Mouse (Mus musculus) MEL (cell line): ENCODE measurements around the gene Gm11111. TPM values are rescaled to one million over a fixed set of nuclear protein-coding genes. Genes with fewer than 3 reads are reported as not detected.

ENCODE experiments used
- DNase-seq: peaks from one replicate; pipeline ENCODE4 v3.0.0; 2011; ENCODE audit warnings: low read depth, low spot score
- H3K27ac ChIP-seq: 2 replicates; pipeline ENCODE4 v1.5.1; 2012; ENCODE audit warnings: low read depth, mild to moderate bottlenecking, control low read depth, low read length, moderate library complexity; ENCODE audit not compliant: control insufficient read depth
- H3K27me3 ChIP-seq, 2 experiments: fragments of 150-350 bp in 1 of 2; sonication (generic) in 1 of 2; 2 replicates each; pipeline ENCODE4 v1.6.1; 2012; ENCODE audit warnings: low read length in 2 of 2, mild to moderate bottlenecking in 2 of 2, improper control_type of control experiment in 1 of 2, moderate library complexity in 1 of 2; ENCODE audit not compliant: insufficient read depth in 2 of 2, control insufficient read depth in 1 of 2
- H3K36me3 ChIP-seq, 2 experiments: 2 replicates each; pipeline ENCODE4 v1.6.1; 2012 to 2014; ENCODE audit warnings: low read length in 2 of 2, improper control_type of control experiment in 1 of 2, inconsistent platforms in 1 of 2, mild to moderate bottlenecking in 1 of 2; ENCODE audit not compliant: insufficient read depth in 2 of 2, control insufficient read depth in 1 of 2
- H3K4me1 ChIP-seq, 2 experiments: fragments of 150-350 bp in 1 of 2; sonication (generic) in 1 of 2; 2 replicates each; pipeline ENCODE4 v1.6.1; 2012; ENCODE audit warnings: low read length in 2 of 2, improper control_type of control experiment in 1 of 2, mild to moderate bottlenecking in 1 of 2; ENCODE audit not compliant: insufficient read depth in 2 of 2, control insufficient read depth in 1 of 2
- H3K4me3 ChIP-seq, 2 experiments: fragments of 150-350 bp in 1 of 2; sonication (generic) in 1 of 2; 2 replicates each; pipeline ENCODE4 v1.5.1; 2012; ENCODE audit warnings: low read depth in 2 of 2, low read length in 2 of 2, mild to moderate bottlenecking in 2 of 2, moderate library complexity in 2 of 2, control low read depth in 1 of 2, improper control_type of control experiment in 1 of 2; ENCODE audit not compliant: control insufficient read depth in 1 of 2, insufficient read depth in 1 of 2
- H3K79me2 ChIP-seq: 2 replicates; pipeline ENCODE4 v1.6.1; 2012; ENCODE audit warnings: mild to moderate bottlenecking, low read length, moderate library complexity; ENCODE audit not compliant: control insufficient read depth, poor library complexity, insufficient read depth
- H3K9ac ChIP-seq: 2 replicates; pipeline ENCODE4 v1.6.1; 2012; ENCODE audit warnings: low read depth, mild to moderate bottlenecking, control low read depth, low read length, moderate library complexity; ENCODE audit not compliant: control insufficient read depth, poor library complexity, severe bottlenecking
- H3K9me3 ChIP-seq: fragments of 150-350 bp; sonication (generic); replicated peaks from 2 replicates; pipeline ENCODE4 v1.6.1; 2012; ENCODE audit warnings: mild to moderate bottlenecking, low read length, improper control_type of control experiment, moderate library complexity; ENCODE audit not compliant: insufficient read depth
- BHLHE40 ChIP-seq: IDR thresholded peaks from 2 replicates; pipeline ENCODE4 v1.6.1; 2012; ENCODE audit warnings: low read depth, mild to moderate bottlenecking, inconsistent platforms, low read length, improper control_type of control experiment, borderline replicate concordance
- CHD2 ChIP-seq: IDR thresholded peaks from 2 replicates; pipeline ENCODE4 v1.6.1; 2011; ENCODE audit warnings: low read length, improper control_type of control experiment
- ELF1 ChIP-seq: IDR thresholded peaks from 2 replicates; pipeline ENCODE4 v1.6.1; 2014; ENCODE audit warnings: low read depth, mild to moderate bottlenecking, inconsistent platforms, low read length, improper control_type of control experiment, moderate library complexity
- EP300 ChIP-seq, 2 experiments: IDR thresholded peaks; 2 replicates each; pipeline ENCODE4 v1.6.1; 2011; ENCODE audit warnings: improper control_type of control experiment in 2 of 2, low read length in 2 of 2, low read depth in 1 of 2, mild to moderate bottlenecking in 1 of 2
- ETS1 ChIP-seq: IDR thresholded peaks from 2 replicates; pipeline ENCODE4 v1.6.1; 2012; ENCODE audit warnings: low read depth, mild to moderate bottlenecking, inconsistent platforms, low read length, improper control_type of control experiment, moderate library complexity
- HCFC1 ChIP-seq: IDR thresholded peaks from 2 replicates; pipeline ENCODE4 v1.6.1; 2012; ENCODE audit warnings: low read depth, mild to moderate bottlenecking, inconsistent platforms, low read length, improper control_type of control experiment, moderate library complexity
- MAFK ChIP-seq: IDR thresholded peaks from 2 replicates; pipeline ENCODE4 v1.6.1; 2011; ENCODE audit warnings: low read depth, mild to moderate bottlenecking, low read length, improper control_type of control experiment, borderline replicate concordance
- MAX ChIP-seq: IDR thresholded peaks from 2 replicates; pipeline ENCODE4 v1.6.1; 2011; ENCODE audit warnings: low read length, improper control_type of control experiment
- MAZ ChIP-seq: IDR thresholded peaks from 2 replicates; pipeline ENCODE4 v1.6.1; 2012; ENCODE audit warnings: low read depth, mild to moderate bottlenecking, inconsistent platforms, low read length, improper control_type of control experiment
- MEF2A ChIP-seq: IDR thresholded peaks from 2 replicates; pipeline ENCODE4 v1.6.1; 2014; ENCODE audit warnings: low read depth, mild to moderate bottlenecking, inconsistent platforms, low read length, improper control_type of control experiment; ENCODE audit not compliant: poor library complexity, insufficient replicate concordance, severe bottlenecking; ENCODE audit errors: extremely low read depth
- MYB ChIP-seq: IDR thresholded peaks from 2 replicates; pipeline ENCODE4 v1.6.1; 2011; ENCODE audit warnings: mild to moderate bottlenecking, low read depth, low read length, improper control_type of control experiment
- MYC ChIP-seq: IDR thresholded peaks from 2 replicates; pipeline ENCODE4 v1.6.1; 2011; ENCODE audit warnings: low read depth, mild to moderate bottlenecking, low read length, improper control_type of control experiment, moderate library complexity
- NELFE ChIP-seq: IDR thresholded peaks from 2 replicates; pipeline ENCODE4 v1.6.1; 2011; ENCODE audit warnings: low read depth, low read length, improper control_type of control experiment
- NRF1 ChIP-seq: IDR thresholded peaks from 2 replicates; pipeline ENCODE4 v1.6.1; 2014; ENCODE audit warnings: low read depth, mild to moderate bottlenecking, inconsistent platforms, low read length, improper control_type of control experiment, moderate library complexity; ENCODE audit not compliant: poor library complexity, insufficient read depth, severe bottlenecking
- POLR2AphosphoS5 ChIP-seq: IDR thresholded peaks from 2 replicates; pipeline ENCODE4 v1.6.1; 2012; ENCODE audit warnings: low read depth, borderline replicate concordance, mild to moderate bottlenecking, inconsistent platforms, low read length, moderate library complexity, mixed read lengths
- SIN3A ChIP-seq: IDR thresholded peaks from 2 replicates; pipeline ENCODE4 v1.6.1; 2012; ENCODE audit warnings: low read length, improper control_type of control experiment, inconsistent platforms
- SMC3 ChIP-seq: IDR thresholded peaks from 2 replicates; pipeline ENCODE4 v1.6.1; 2011; ENCODE audit warnings: low read depth, low read length, improper control_type of control experiment
- TAL1 ChIP-seq: IDR thresholded peaks from 2 replicates; pipeline ENCODE4 v1.6.1; 2012; ENCODE audit warnings: mild to moderate bottlenecking, inconsistent platforms, low read length, moderate library complexity, mixed read lengths
- UBTF ChIP-seq: IDR thresholded peaks from 2 replicates; pipeline ENCODE4 v1.6.1; 2012; ENCODE audit warnings: low read depth, mild to moderate bottlenecking, inconsistent platforms, low read length, improper control_type of control experiment, moderate library complexity, borderline replicate concordance; ENCODE audit not compliant: insufficient read depth
- ZC3H11A ChIP-seq: IDR thresholded peaks from 2 replicates; pipeline ENCODE4 v1.6.1; 2012; ENCODE audit warnings: low read depth, mild to moderate bottlenecking, inconsistent platforms, low read length, improper control_type of control experiment
- ZKSCAN1 ChIP-seq: IDR thresholded peaks from 2 replicates; pipeline ENCODE4 v1.6.1; 2012; ENCODE audit warnings: low read depth, mild to moderate bottlenecking, inconsistent platforms, low read length, improper control_type of control experiment, moderate library complexity
- ZMIZ1 ChIP-seq: IDR thresholded peaks from 2 replicates; pipeline ENCODE4 v1.6.1; 2012; ENCODE audit warnings: low read depth, mild to moderate bottlenecking, inconsistent platforms, low read length, improper control_type of control experiment, moderate library complexity
- polyA plus RNA-seq, 2 experiments: library from polyadenylated mRNA; stranded (reverse) in 1 of 2; unstranded in 1 of 2; fragments of >175 nt in 1 of 2; fragments of >200 nt in 1 of 2; gene quantifications; 2 replicates each; pipeline versions ENCODE4 v1.2.1 to v1.2.4; 2012; ENCODE audit warnings: low replicate concordance in 2 of 2, low read depth in 1 of 2; ENCODE audit not compliant: insufficient read length in 2 of 2, insufficient read depth in 1 of 2, missing spikeins in 1 of 2
- total RNA-seq: library from RNA; depleted of rRNA; stranded (reverse); fragments of 300-350 nt; gene quantifications from 2 replicates; pipeline ENCODE4 v1.2.3, GENCODE M21; 2012

The Gm11111 gene
- total and polyA plus RNA-seq, 3 experiments: not detected

- DNase-seq: no peak
- H3K79me2 ChIP-seq: no peaks in the 10 kb centered on the region
- H3K9ac ChIP-seq: no peak overlapping the region
- H3K27ac ChIP-seq: no peak overlapping the region
- H3K4me3 ChIP-seq: no peak overlapping the region
- TF ChIP-seq HCFC1: no peak
- no peak for TF ChIP-seq EP300 (IDR thresholded peaks at IDR 0.05; ENCODE audit: low read depth in 1 of 2, low read length in 2 of 2)
- no peak for TF ChIP-seq UBTF
- TF ChIP-seq MEF2A: no peak
- TF ChIP-seq ELF1: no peak
- TF ChIP-seq MAX: no peak
- TF ChIP-seq ETS1: no peak
- H3K27me3 ChIP-seq: no peaks in the 10 kb centered on the region
- no peaks in the 10 kb centered on the region for H3K4me1 ChIP-seq
- no peaks in the 10 kb centered on the region for H3K36me3 ChIP-seq
- H3K9me3 ChIP-seq: no peaks in the 10 kb centered on the region
These were observed 32.4 kb upstream of the Gm11111 start for GRCm38 (mm10) chr5:98520118-98520517.

DNA sequence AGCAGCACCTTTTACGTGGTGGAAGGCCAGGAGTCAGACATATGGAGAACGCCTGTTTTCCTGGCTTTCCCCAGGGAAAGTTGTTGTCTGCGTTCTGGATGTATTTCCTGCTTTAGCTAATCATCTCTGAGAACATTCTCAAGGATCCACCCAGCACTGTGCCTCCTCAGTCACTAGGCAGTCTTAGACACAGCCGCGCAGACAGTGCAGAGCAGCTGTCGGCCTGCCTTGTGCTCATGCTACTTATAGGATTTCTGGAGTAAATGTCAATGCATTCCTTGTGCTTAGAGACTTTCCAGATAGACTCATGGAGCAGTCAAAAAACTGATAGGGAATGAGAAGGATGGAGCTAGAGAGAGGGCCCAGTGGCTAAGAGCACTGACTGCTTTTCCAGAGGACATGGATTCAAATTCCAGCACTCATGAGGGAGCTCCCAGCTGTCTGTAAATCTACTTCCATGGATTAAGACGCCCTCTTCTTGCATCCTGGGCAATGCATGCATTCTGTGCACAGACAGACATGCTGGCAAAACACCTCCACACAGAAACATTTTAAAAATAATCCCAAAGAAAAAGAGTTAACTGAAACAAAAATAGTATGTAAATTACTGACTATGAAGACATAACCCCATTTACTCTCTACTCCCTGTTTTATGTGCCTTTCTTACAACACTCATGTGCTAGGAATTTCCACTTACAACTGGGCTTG lies 30.1 kb upstream of the Gm11111 start:
- no peak overlapping the region for H3K4me3 ChIP-seq
- no peaks in the 10 kb centered on the region for H3K36me3 ChIP-seq
- H3K9ac ChIP-seq: no peak overlapping the region
- no peaks in the 10 kb centered on the region for H3K9me3 ChIP-seq
- no peaks in the 10 kb centered on the region for H3K27me3 ChIP-seq
- H3K79me2 ChIP-seq: no peaks in the 10 kb centered on the region
- H3K27ac ChIP-seq: no peak overlapping the region
- TF ChIP-seq TAL1 (no peak), NELFE (no peak), HCFC1 (no peak), MAZ (no peak), ETS1 (no peak), BHLHE40 (no peak), MYB (no peak), ZKSCAN1 (no peak), POLR2AphosphoS5 (no peak), ZC3H11A (no peak), SIN3A (no peak), SMC3 (no peak), NRF1 (no peak), CHD2 (no peak), ZMIZ1 (no peak), EP300 (IDR thresholded peaks at IDR 0.05; ENCODE audit: low read depth in 1 of 2, low read length in 2 of 2) (no peak), MAFK (no peak), MYC (no peak)
- no peak for DNase-seq
- no peaks in the 10 kb centered on the region for H3K4me1 ChIP-seq
